Mouse (Mus musculus) kidney, embryonic 14.5 days (tissue): ENCODE results near the gene Phka2. TPM values are rescaled to one million over a fixed set of nuclear protein-coding genes. Genes with fewer than 3 reads are reported as not detected.

Experiments used
- ATAC-seq: fragments of 200-750 bp; cut with Nextera tagmentation; 2 replicates; pipeline ENCODE4 v1.8.0; 2017; ENCODE audit warnings: moderate number of reproducible peaks, mild to moderate bottlenecking, moderate TSS enrichment, moderate library complexity; ENCODE audit not compliant: low FRiP score, low TSS enrichment
- H3K27ac ChIP-seq: fragments of 300-500 bp; sonication (generic); 2 replicates; pipeline ENCODE4 v1.5.1; 2014; ENCODE audit warnings: low read depth, mild to moderate bottlenecking, low read length, moderate library complexity, mixed read lengths
- H3K27me3 ChIP-seq: fragments of 300-500 bp; sonication (generic); 2 replicates; pipeline ENCODE4 v1.6.1; 2014; ENCODE audit warnings: mild to moderate bottlenecking, low read length; ENCODE audit not compliant: control insufficient read depth, insufficient read depth
- H3K36me3 ChIP-seq: fragments of 300-500 bp; sonication (generic); 2 replicates; pipeline ENCODE4 v1.6.1; 2014; ENCODE audit warnings: low read length, mixed read lengths; ENCODE audit not compliant: control insufficient read depth, insufficient read depth
- H3K4me1 ChIP-seq: fragments of 300-500 bp; sonication (generic); 2 replicates; pipeline ENCODE4 v1.6.1; 2014; ENCODE audit warnings: low read length, mixed read lengths; ENCODE audit not compliant: control insufficient read depth, insufficient read depth
- H3K4me2 ChIP-seq: fragments of 300-500 bp; sonication (generic); replicated peaks from 2 replicates; pipeline ENCODE4 v1.6.1; 2014; ENCODE audit warnings: low read depth, mild to moderate bottlenecking, low read length
- H3K4me3 ChIP-seq: fragments of 300-500 bp; sonication (generic); 2 replicates; pipeline ENCODE4 v1.5.1; 2014; ENCODE audit warnings: mild to moderate bottlenecking, low read length
- H3K9ac ChIP-seq: fragments of 300-500 bp; sonication (generic); 2 replicates; pipeline ENCODE4 v1.6.1; 2014; ENCODE audit warnings: low read depth, mild to moderate bottlenecking, low read length, moderate library complexity
- H3K9me3 ChIP-seq: fragments of 300-500 bp; sonication (generic); 2 replicates; pipeline ENCODE4 v1.6.1; 2016; ENCODE audit warnings: low read length; ENCODE audit not compliant: control insufficient read depth
- WGBS: fragments of 180-500 bp; shearing (Covaris S2); extraction: QIAGEN DNeasy Blood & Tissue Kit; methylation state at CpG from one replicate; pipeline ENCODE4 v1.1.7; 2014; 5-methylcytosine and 5-hydroxymethylcytosine counted together
- polyA plus RNA-seq: library from polyadenylated mRNA; unstranded; fragments of >200 nt; fragmentation: Nextera tagmentation; extraction: Ambion mirVana; gene quantifications from 2 replicates; pipeline ENCODE4 v1.2.1, GENCODE M21; 2014

Phka2 gene
- polyA plus RNA-seq, 1 experiment from 2014 or later = 20.6 TPM

DNA sequence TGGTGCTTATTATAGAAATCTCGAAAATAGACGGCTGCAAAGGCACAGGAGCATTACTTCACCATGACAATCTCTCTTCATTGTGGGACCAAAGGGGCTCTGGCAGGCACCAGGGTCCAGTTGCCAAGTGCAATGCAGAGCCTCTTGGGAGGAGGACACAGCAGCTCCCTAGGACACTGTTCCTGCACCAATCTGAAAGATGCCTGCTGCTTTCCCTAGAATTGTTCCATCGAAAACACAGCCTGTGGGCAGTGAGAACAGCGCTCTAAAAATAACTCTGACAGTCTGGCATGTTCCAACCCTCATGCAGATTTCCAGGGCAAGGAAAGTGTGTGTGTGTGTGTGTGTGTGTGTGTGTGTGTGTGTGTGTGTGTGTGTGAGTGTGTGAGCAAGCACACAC, 86.6 kb downstream of the Phka2 start:
- Histone ChIP-seq H3K9ac (no peak overlapping the region), H3K4me1 (no peaks in the 10 kb centered on the region), H3K4me3 (no peak overlapping the region), H3K9me3 (no peaks in the 10 kb centered on the region), H3K4me2 (no peak overlapping the region), H3K27me3 (no peaks in the 10 kb centered on the region), H3K27ac (no peak overlapping the region), H3K36me3 (no peaks in the 10 kb centered on the region)
- no peak for ATAC-seq
- 89% methylated on average over 4 of the region's 4 CpGs for WGBS

DNA sequence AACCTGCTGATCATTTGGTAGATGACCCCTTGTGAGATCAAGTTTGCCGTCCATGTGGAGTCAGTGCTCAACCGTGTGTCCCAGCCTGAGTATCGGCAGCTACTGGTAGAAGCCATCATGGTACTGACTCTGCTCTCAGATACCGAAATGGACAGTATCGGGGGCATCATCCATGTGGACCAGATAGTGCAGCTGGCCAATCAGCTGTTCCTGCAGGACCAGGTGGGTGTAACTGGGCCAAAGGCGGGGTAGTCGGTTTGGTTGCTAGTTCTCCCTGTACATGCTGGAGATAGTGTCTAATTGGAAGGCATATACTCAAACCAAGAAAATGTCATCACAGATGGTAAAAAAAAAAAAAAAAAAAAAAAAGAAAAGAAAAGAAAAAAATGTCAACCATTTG, 88.2 kb downstream of the Phka2 start:
- no peak overlapping the region for H3K4me2 ChIP-seq
- no peaks in the 10 kb centered on the region for H3K36me3 ChIP-seq
- H3K9ac ChIP-seq = no peak overlapping the region
- no peak for ATAC-seq
- no peak overlapping the region for H3K27ac ChIP-seq
- no peaks in the 10 kb centered on the region for H3K4me1 ChIP-seq
- H3K9me3 ChIP-seq = no peaks in the 10 kb centered on the region
- H3K27me3 ChIP-seq = no peaks in the 10 kb centered on the region
- no peak overlapping the region for H3K4me3 ChIP-seq
- WGBS = 94% methylated on average over 7 of the region's 7 CpGs

DNA sequence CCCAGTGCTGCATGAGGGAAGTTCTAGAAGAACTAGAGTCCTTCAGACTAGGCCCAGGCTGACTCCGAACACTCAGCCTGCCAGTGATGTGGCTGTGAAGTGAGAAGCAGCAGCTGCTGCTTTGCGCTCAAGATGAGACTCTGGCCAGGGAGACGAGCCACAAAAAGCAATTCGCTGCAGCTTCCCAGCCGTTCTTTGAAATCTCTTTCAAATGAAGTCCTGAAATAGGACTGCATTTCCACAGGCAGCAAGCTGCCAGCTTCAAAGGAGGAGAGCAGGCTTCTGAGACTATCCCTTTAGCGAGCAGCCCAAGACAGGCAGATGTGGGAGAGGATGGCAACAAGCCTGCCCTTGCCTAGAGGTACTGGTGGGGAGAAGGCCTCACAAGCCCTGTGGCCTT, 91.0 kb downstream of the Phka2 start:
- no peak overlapping the region for H3K4me2 ChIP-seq
- H3K4me1 ChIP-seq = no peaks in the 10 kb centered on the region
- ATAC-seq = no peak
- H3K4me3 ChIP-seq = no peak overlapping the region
- H3K27ac ChIP-seq = no peak overlapping the region
- WGBS = 80% methylated on average over 6 of the region's 6 CpGs
- no peak overlapping the region for H3K9ac ChIP-seq
- H3K36me3 ChIP-seq = no peaks in the 10 kb centered on the region
- H3K9me3 ChIP-seq = no peaks in the 10 kb centered on the region
- no peaks in the 10 kb centered on the region for H3K27me3 ChIP-seq

DNA sequence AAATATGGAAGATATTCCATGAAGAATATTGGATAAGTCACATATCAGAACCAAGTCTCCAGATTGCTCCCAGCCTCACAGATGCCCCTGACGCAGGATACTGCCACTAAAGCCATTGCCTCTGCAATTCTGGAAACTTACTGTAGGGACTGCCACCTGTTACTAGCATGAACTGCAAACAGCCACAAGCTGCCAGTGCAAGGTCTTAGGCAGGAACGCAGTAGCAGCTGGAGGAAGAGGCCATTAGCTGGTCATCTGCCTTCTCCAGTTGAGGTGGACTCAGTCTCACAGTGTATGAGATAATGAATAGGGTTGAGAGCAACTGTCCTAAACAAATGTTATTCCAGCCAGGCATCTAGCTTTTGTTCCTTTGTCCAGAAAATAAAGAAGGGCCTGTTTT, 96.1 kb downstream of the Phka2 start:
- WGBS = 62% methylated on average over 2 of the region's 2 CpGs
- H3K4me3 ChIP-seq = no peak overlapping the region
- H3K27me3 ChIP-seq = no peaks in the 10 kb centered on the region
- no peak overlapping the region for H3K9ac ChIP-seq
- H3K27ac ChIP-seq = no peak overlapping the region; the same call in 1 of the 2 replicates
- H3K36me3 ChIP-seq = no peaks in the 10 kb centered on the region
- no peak overlapping the region for H3K4me2 ChIP-seq
- 0 out of 2 replicates have a peak, but pooled peaks cover 11% of the 10 kb centered on the region for H3K4me1 ChIP-seq
- ATAC-seq = peak; percentile 29; the same call in 1 of the 2 replicates
- no peaks in the 10 kb centered on the region for H3K9me3 ChIP-seq

DNA sequence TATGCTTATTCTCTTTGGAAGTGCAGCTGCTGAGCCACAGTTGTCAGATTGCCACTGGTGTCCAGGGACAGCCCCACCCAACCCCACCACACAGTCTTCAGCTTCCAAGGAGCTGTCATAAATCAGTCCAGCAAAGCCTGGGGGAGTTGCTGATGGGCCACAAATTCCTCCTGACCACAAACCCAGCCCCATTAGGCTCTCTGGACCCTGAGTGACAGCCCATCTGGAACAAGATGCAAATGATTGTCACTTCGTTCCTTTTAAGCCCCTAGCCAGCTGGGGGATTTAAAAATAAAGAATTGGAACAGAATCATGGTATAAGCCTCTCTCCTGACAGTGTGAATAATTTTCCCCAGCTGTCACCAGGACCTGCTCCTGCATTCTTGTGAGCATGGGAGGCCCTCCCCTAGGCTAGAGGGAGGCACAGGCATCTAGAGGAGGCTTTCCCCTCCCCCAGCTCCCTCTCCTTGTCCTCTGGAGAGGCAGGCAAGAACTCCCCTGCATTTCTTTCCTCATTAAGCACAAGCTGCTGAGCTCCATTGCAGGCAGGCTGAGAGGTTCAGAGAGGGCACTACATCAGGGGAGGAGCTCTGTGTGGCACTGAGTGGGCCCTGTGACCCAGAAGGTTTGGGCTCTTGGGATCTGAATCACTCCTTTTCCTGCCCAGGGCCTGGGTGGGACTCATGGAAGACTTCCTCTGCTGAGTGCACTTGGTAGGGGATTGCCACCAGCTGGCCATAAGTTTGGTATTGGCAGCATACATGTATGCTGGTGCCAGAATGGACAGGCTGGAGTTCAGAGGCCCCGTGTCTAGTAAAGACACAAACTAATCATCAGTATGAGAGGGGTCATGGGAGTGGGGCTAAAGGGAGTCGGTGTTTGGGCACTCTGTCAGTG, 96.8 kb downstream of the Phka2 start:
- Histone ChIP-seq H3K27ac (peak overlapping the region; percentile 63; the same call in 1 of the 2 replicates), H3K9ac (no peak overlapping the region), H3K9me3 (no peaks in the 10 kb centered on the region), H3K4me3 (no peak overlapping the region), H3K27me3 (no peaks in the 10 kb centered on the region), H3K4me2 (no peak overlapping the region), H3K36me3 (no peaks in the 10 kb centered on the region), H3K4me1 (0 out of 2 replicates have a peak, but pooled peaks cover 11% of the 10 kb centered on the region)
- peak; percentile 93 for ATAC-seq
- 38% methylated on average over 3 of the region's 3 CpGs for WGBS

DNA sequence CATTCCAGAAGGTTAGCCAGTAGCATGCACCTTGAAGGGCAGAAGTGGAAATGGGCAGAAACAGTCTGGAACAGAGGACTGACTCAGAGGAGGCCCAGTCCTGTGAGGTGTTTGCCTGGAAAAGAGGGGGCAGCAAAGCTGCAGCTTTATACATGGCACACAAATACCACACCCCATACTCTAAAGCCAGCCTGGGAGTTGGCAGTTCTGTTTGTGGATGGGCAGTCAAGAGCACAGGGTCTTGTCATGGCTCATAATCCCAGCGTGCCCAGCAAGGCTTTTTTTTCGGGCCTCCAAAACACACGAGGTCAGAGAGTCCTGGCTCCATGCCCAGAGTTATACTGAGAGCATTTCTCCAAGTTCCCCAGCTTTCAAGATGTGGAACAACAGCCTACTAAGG, 99.1 kb downstream of the Phka2 start:
- no peaks in the 10 kb centered on the region for H3K27me3 ChIP-seq
- no peak overlapping the region for H3K4me2 ChIP-seq
- 0 out of 2 replicates have a peak, but pooled peaks cover 11% of the 10 kb centered on the region for H3K4me1 ChIP-seq
- H3K9me3 ChIP-seq = no peaks in the 10 kb centered on the region
- 33% methylated on average over 3 of the region's 3 CpGs for WGBS
- H3K4me3 ChIP-seq = no peak overlapping the region
- H3K9ac ChIP-seq = no peak overlapping the region
- ATAC-seq = no peak
- no peaks in the 10 kb centered on the region for H3K36me3 ChIP-seq
- H3K27ac ChIP-seq = no peak overlapping the region

DNA sequence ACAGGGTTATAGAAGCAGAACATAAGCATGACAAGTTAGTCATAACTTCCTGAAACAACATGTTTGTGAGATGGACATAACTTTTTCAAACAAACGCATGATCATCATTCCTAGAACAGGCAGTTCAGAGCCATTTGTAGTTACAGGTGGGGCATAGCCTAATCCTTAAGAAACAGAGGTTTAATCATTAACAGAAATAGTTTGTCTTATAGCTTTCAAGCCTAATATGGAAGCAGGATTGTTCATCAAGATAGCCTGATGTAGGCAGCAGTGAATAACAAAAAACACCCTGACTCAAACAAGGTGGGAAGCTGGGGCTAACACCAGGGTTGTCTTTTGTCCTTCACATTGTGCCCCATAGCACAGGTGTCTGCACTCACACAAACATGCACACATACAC, 100.8 kb downstream of the Phka2 start:
- Histone ChIP-seq H3K9ac (no peak overlapping the region), H3K4me3 (no peak overlapping the region), H3K36me3 (no peaks in the 10 kb centered on the region), H3K27me3 (no peaks in the 10 kb centered on the region), H3K4me2 (no peak overlapping the region), H3K9me3 (no peaks in the 10 kb centered on the region), H3K27ac (no peak overlapping the region), H3K4me1 (0 out of 2 replicates have a peak, but pooled peaks cover 11% of the 10 kb centered on the region)
- WGBS = 84% methylated on average over 1 of the region's 1 CpGs
- ATAC-seq = no peak

DNA sequence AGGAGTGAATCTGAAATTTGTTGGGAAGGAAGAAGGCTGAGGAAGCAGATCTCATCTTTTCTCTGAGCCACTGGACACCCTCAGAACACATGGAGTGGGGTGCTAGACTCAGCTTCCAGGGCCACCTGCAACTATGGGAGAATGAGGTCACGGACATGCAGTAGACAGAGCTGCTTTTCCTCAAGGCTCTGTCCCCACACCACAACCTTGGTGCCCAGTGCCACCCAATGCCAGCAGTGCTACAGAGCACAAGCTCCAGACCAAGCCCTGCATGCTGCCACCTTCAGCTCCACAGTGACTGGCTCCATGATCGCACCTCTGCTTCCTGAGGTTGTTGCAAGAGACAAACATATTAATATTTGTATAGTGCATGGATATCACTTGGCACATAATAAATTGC, 101.3 kb downstream of the Phka2 start:
- 0 out of 2 replicates have a peak, but pooled peaks cover 11% of the 10 kb centered on the region for H3K4me1 ChIP-seq
- H3K36me3 ChIP-seq = no peaks in the 10 kb centered on the region
- H3K27ac ChIP-seq = no peak overlapping the region
- no peaks in the 10 kb centered on the region for H3K27me3 ChIP-seq
- 93% methylated on average over 2 of the region's 2 CpGs for WGBS
- ATAC-seq = no peak
- H3K4me2 ChIP-seq = no peak overlapping the region
- no peaks in the 10 kb centered on the region for H3K9me3 ChIP-seq
- no peak overlapping the region for H3K9ac ChIP-seq
- H3K4me3 ChIP-seq = no peak overlapping the region

DNA sequence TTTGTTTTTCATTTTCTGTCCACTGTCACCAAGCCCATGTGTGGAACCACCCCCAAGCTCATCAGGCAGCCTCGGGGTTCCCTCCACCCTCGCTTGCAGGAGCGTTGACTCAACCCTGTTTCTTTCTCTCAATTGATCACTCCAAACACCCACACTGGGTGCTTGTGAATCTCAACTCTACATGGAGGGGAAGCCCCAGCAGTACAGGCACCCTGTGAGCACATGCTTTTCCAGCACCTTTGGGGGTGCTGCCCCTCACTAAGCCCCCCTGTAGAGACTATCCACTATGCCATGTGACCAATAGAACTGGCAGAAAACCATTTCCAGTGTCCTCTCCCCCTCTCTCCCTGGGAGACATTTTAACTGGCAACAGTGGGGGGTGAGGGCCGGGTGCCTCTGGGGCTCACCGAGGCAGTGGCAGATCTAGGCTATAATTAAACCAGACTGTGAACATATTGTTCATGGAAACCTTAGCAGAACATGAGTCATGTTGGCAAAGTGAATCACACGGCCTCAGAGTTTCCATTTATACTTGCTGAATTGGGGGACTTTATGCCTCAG, 102.1 kb downstream of the Phka2 start:
- Histone ChIP-seq H3K4me1 (0 out of 2 replicates have a peak, but pooled peaks cover 10% of the 10 kb centered on the region), H3K9me3 (no peaks in the 10 kb centered on the region), H3K27me3 (no peaks in the 10 kb centered on the region), H3K27ac (no peak overlapping the region), H3K36me3 (no peaks in the 10 kb centered on the region), H3K4me3 (no peak overlapping the region), H3K4me2 (no peak overlapping the region), H3K9ac (no peak overlapping the region)
- WGBS = 56% methylated on average over 6 of the region's 6 CpGs
- no peak for ATAC-seq
